Mouse (Mus musculus): Measurements from ENCODE around the gene 2210016L21Rik. TPM values are rescaled to one million over a fixed set of nuclear protein-coding genes. Genes with fewer than 3 reads are reported as not detected.
A peak's percentile ranks its signal among the peaks of the same experiment; 100 is the strongest.

2210016L21Rik gene
- polyA plus RNA-seq, 1 experiment from 2014 or later, result 106 TPM

DNA sequence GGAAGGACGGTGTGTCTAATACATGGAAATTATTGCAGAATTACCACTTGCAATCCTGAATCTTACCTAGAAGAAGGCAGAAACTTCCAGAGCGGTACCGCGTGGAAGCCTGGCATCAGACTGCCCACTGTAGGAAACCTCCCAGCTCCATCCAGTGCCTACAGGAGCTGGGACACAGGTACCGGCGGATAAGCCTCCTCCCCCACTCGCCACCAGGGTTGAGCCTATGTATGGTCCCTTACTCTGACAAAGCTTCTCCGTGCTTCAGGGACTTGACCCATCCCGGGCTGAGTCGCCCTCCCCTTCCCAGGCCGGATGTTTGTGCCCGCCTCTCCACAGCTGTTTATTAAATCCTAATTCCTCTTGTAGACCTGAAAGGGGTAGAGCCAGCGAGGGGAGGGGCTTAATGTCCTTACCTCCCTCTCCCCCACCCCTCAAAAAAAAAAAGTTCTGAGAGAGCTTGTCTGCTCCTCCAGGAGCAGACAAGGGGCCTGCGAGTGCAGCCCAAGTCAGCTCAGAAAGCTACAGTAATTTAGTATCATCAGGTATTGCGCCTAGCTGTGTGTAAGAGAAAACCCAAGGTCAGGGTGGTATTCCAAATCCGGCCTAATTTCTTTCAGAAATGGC is 38.3 kb downstream of the 2210016L21Rik start:
- H3K27ac ChIP-seq (ENCODE audit: low read length), result no peak overlapping the region

DNA sequence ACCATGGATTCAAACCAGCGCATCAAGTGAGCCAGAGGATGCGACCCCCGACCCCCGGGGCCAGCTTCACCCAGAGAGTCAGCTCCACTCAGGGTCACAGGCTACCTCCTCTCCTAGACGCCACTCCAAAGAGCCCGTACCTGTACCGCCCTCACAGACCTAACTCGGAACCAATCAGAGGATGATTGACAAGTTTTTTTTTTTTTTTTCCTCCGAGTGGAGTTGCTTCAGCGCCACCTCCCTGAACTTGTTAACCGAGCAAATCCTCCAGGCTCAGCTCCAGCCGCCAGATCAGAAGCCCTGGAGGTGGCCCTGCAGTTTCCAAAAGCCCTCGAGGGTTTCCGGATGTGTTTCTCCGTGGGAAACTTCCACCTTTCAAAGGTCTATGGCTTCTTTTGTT is 40.0 kb downstream of the 2210016L21Rik start:
- Histone ChIP-seq H3K27ac (ENCODE audit: low read length) (no peak overlapping the region), H3K4me2 (ENCODE audit: low read length) (no peak overlapping the region), H3K4me1 (replicated peaks; ENCODE audit: control insufficient read depth, insufficient read depth, low read length) (peaks cover 11% of the 10 kb centered on the region), H3K4me3 (replicated peaks; ENCODE audit: low read length) (no peak overlapping the region), H3K9me3 (ENCODE audit: control insufficient read depth, low read length) (no peaks in the 10 kb centered on the region), H3K9ac (replicated peaks; ENCODE audit: low read depth, low read length) (no peak overlapping the region), H3K27me3 (replicated peaks; ENCODE audit: control insufficient read depth, insufficient read depth, low read length) (0 out of 2 replicates have a peak, but pooled peaks cover 4% of the 10 kb centered on the region), H3K36me3 (ENCODE audit: control insufficient read depth, insufficient read depth) (no peaks in the 10 kb centered on the region)
- no peak for ATAC-seq
- WGBS, result 54% methylated on average over 15 of the region's 15 CpGs

More for the DNA sequence above, 38.3 kb downstream of the 2210016L21Rik start:
- Histone ChIP-seq H3K9me3 (ENCODE audit: control insufficient read depth, low read length) (no peaks in the 10 kb centered on the region), H3K36me3 (ENCODE audit: control insufficient read depth, insufficient read depth) (no peaks in the 10 kb centered on the region), H3K9ac (replicated peaks; ENCODE audit: low read depth, low read length) (peak overlapping the region; percentile 39), H3K27me3 (replicated peaks; ENCODE audit: control insufficient read depth, insufficient read depth, low read length) (0 out of 2 replicates have a peak, but pooled peaks cover 4% of the 10 kb centered on the region), H3K4me3 (replicated peaks; ENCODE audit: low read length) (peak overlapping the region; percentile 42), H3K4me1 (replicated peaks; ENCODE audit: control insufficient read depth, insufficient read depth, low read length) (peaks cover 11% of the 10 kb centered on the region), H3K4me2 (ENCODE audit: low read length) (peak overlapping the region; percentile 88)
- WGBS, result 22% methylated on average over 16 of the region's 16 CpGs
- ATAC-seq, result no peak

DNA sequence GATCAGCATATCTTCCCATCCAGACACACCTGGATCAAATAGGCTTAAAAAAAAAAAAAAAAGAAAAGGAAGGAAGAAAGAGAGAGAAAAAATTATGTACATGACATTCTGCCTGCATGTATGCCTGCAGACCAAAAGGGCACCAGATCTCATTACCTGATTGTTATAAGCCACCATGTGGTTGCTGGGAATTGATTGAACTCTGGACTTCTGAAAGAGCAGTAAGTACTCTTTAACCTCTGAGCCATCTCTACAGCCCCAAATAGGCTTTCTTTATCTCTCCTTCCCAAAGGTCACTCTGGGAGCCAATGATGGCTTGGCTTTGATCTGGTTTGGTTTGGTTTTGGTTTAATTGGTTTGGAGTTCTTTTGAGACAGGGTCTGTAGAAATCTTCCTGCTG is 43.1 kb downstream of the 2210016L21Rik start:
- Histone ChIP-seq H3K4me3 (replicated peaks; ENCODE audit: low read length) (no peak overlapping the region), H3K36me3 (ENCODE audit: control insufficient read depth, insufficient read depth) (no peaks in the 10 kb centered on the region), H3K9me3 (ENCODE audit: control insufficient read depth, low read length) (no peaks in the 10 kb centered on the region), H3K4me1 (replicated peaks; ENCODE audit: control insufficient read depth, insufficient read depth, low read length) (peaks cover under 1% of the 10 kb centered on the region), H3K27me3 (replicated peaks; ENCODE audit: control insufficient read depth, insufficient read depth, low read length) (0 out of 2 replicates have a peak, but pooled peaks cover 4% of the 10 kb centered on the region), H3K4me2 (ENCODE audit: low read length) (no peak overlapping the region), H3K9ac (replicated peaks; ENCODE audit: low read depth, low read length) (no peak overlapping the region), H3K27ac (ENCODE audit: low read length) (no peak overlapping the region)
- no peak for ATAC-seq

DNA sequence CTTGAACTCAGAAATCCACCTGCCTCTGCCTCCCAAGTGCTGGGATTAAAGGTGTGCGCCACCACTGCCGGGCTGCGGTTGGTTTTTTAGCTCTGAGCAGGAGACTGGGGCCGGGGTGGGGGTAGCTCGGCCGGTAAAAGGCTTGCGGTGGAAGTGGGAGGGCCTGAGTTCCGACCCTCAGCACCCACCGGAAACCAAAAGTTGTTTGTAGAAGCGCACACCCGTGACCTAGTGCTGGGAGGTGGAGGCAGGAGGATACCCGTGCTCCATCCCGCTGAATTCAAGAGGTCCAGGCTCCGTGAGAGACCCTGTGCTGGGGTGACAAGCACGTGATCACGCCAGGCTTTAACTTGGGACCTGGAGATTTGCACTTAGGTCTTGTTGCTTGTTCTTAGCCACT is 54.5 kb downstream of the 2210016L21Rik start:
- no peak overlapping the region for H3K9ac ChIP-seq (replicated peaks; ENCODE audit: low read depth, low read length)
- no peak for ATAC-seq
- H3K9me3 ChIP-seq (ENCODE audit: control insufficient read depth, low read length), result no peaks in the 10 kb centered on the region
- H3K27me3 ChIP-seq (replicated peaks; ENCODE audit: control insufficient read depth, insufficient read depth, low read length), result no peaks in the 10 kb centered on the region
- H3K4me2 ChIP-seq (ENCODE audit: low read length), result no peak overlapping the region
- 85% methylated on average over 16 of the region's 16 CpGs for WGBS
- H3K4me3 ChIP-seq (replicated peaks; ENCODE audit: low read length), result no peak overlapping the region
- no peaks in the 10 kb centered on the region for H3K36me3 ChIP-seq (ENCODE audit: control insufficient read depth, insufficient read depth)
- H3K4me1 ChIP-seq (replicated peaks; ENCODE audit: control insufficient read depth, insufficient read depth, low read length), result no peaks in the 10 kb centered on the region
- H3K27ac ChIP-seq (ENCODE audit: low read length), result no peak overlapping the region

DNA sequence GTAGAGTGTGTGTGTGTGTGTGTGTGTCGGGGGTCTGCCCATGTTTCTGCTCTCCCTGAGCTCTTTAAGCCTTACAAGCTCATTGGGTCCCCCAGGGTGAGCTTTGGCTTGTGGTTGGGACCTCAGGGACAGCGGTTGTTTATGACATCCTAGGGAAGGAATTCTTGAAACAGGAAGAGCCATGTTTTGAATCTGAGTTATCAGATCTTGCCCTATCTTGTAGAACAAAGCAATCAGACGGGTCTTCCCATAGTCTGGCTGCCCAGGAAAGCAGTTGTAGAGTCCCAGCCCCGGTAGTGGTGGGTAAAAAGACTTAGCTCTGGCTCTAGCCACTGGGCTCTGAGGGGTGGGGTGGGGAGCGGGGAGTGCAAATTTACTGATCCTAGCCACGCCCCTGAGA is 55.4 kb downstream of the 2210016L21Rik start:
- H3K27me3 ChIP-seq (replicated peaks; ENCODE audit: control insufficient read depth, insufficient read depth, low read length), result no peaks in the 10 kb centered on the region
- no peak overlapping the region for H3K27ac ChIP-seq (ENCODE audit: low read length)
- 79% methylated on average over 6 of the region's 6 CpGs for WGBS
- H3K4me2 ChIP-seq (ENCODE audit: low read length), result no peak overlapping the region
- H3K9me3 ChIP-seq (ENCODE audit: control insufficient read depth, low read length), result no peaks in the 10 kb centered on the region
- no peaks in the 10 kb centered on the region for H3K4me1 ChIP-seq (replicated peaks; ENCODE audit: control insufficient read depth, insufficient read depth, low read length)
- no peak overlapping the region for H3K4me3 ChIP-seq (replicated peaks; ENCODE audit: low read length)
- no peak for ATAC-seq
- H3K9ac ChIP-seq (replicated peaks; ENCODE audit: low read depth, low read length), result no peak overlapping the region
- H3K36me3 ChIP-seq (ENCODE audit: control insufficient read depth, insufficient read depth), result no peaks in the 10 kb centered on the region

Other genes starting within 250 kb of the 2210016L21Rik start
- 12.7 and 16.0 TPM in 2 replicates for gene Tchp, start 234.4 kb upstream of the 2210016L21Rik start, polyA plus RNA-seq (2015; fragmentation: Nextera tagmentation; extraction: Ambion mirVana)
- gene Ankrd13a, start 167.5 kb upstream of the 2210016L21Rik start, polyA plus RNA-seq (2015; fragmentation: Nextera tagmentation; extraction: Ambion mirVana), result 29.4 and 30.1 TPM in 2 replicates
- gene Git2, start 166.6 kb upstream of the 2210016L21Rik start, polyA plus RNA-seq (2015; fragmentation: Nextera tagmentation; extraction: Ambion mirVana), result 53.9 and 58.5 TPM in 2 replicates
- 220 and 250 TPM in 2 replicates for gene 1500011B03Rik, start 118.7 kb upstream of the 2210016L21Rik start, polyA plus RNA-seq (2015; fragmentation: Nextera tagmentation; extraction: Ambion mirVana)
- gene 4930519G04Rik, start 88.5 kb upstream of the 2210016L21Rik start, polyA plus RNA-seq (2015; fragmentation: Nextera tagmentation; extraction: Ambion mirVana), result not detected in 2 replicates
- gene Gm9936, start 83.5 kb upstream of the 2210016L21Rik start, polyA plus RNA-seq (2015; fragmentation: Nextera tagmentation; extraction: Ambion mirVana), result 2.0 and 2.5 TPM in 2 replicates
- gene Oasl2, start 45.2 kb upstream of the 2210016L21Rik start, polyA plus RNA-seq (2015; fragmentation: Nextera tagmentation; extraction: Ambion mirVana), result 2.8 and 3.5 TPM in 2 replicates
- 0.39 and 0.41 TPM in 2 replicates for gene Oasl1, start 18.9 kb upstream of the 2210016L21Rik start, polyA plus RNA-seq (2015; fragmentation: Nextera tagmentation; extraction: Ambion mirVana)
- gene Hnf1a, start 28.9 kb downstream of the 2210016L21Rik start, polyA plus RNA-seq (2015; fragmentation: Nextera tagmentation; extraction: Ambion mirVana), result 0.06 TPM in 1 of 2 replicates, not detected in the other
- gene Sppl3, start 69.0 kb downstream of the 2210016L21Rik start, polyA plus RNA-seq (2015; fragmentation: Nextera tagmentation; extraction: Ambion mirVana), result 16.5 and 16.6 TPM in 2 replicates
- gene Gm10401, start 156.1 kb downstream of the 2210016L21Rik start, polyA plus RNA-seq (2015; fragmentation: Nextera tagmentation; extraction: Ambion mirVana), result 34.9 and 38.1 TPM in 2 replicates
- gene Acads, start 177.2 kb downstream of the 2210016L21Rik start, polyA plus RNA-seq (2015; fragmentation: Nextera tagmentation; extraction: Ambion mirVana), result 18.0 and 19.8 TPM in 2 replicates
- gene Unc119b, start 192.8 kb downstream of the 2210016L21Rik start, polyA plus RNA-seq (2015; fragmentation: Nextera tagmentation; extraction: Ambion mirVana), result 35.3 and 39.8 TPM in 2 replicates
- 19.3 and 21.1 TPM in 2 replicates for gene Mlec, start 216.0 kb downstream of the 2210016L21Rik start, polyA plus RNA-seq (2015; fragmentation: Nextera tagmentation; extraction: Ambion mirVana)